ENCODE assay signal across 17 mouse cellular contexts in the genomic region with DNA sequence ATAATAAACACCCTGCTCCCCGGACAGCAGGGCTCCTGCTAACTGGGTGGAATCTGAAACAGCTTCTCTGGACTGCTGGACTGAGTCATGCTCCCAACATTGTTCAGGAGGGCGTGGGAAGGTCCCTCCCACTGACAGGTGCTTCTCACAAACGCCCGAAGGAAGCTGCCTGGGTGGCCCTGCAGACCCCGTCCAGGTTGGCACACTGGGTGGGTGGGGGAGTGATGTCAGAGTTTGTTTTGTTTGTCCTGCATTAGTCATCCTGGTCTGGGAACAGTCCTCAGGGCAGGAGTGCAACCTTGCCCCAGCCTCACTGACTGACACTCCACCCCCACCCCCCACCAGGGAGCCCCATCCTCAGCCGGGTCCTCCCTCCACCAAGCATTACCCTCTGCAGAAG.
DNase-seq lines count a peak whose midpoint lies in the region; ATAC-seq lines count a peak whose summit lies in the region.
"Had no signal": no experiment of that assay in that cellular context is flagged by ENCODE, and none has a peak within 500 bp of the region (broad histone marks: within the 10 kb centered on the region; RNA-seq: fewer than 3 reads in every experiment).

No protein-coding gene starts in this region.

- H3K27ac ChIP-seq in heart, embryonic 15.5 days: no peak overlapping the region
- H3K27ac ChIP-seq in stomach, embryonic 16.5 days (ENCODE audit: low read length): peak overlapping the region; percentile 67
- H3K27ac ChIP-seq: embryonic facial prominence, embryonic 12.5 days; forebrain, embryonic 10.5 days; gastrocnemius, adult 2 months; liver, embryonic 13.5 days; macrophage; neural tube, embryonic 12.5 days had no signal

- H3K4me1 ChIP-seq in heart, embryonic 15.5 days (replicated peaks): peaks cover 34% of the 10 kb centered on the region
- H3K4me1 ChIP-seq in stomach, embryonic 16.5 days (ENCODE audit: control insufficient read depth, insufficient read depth, low read length): peaks cover 8% of the 10 kb centered on the region; the same call in 1 of the 2 replicates
- H3K4me1 ChIP-seq: embryonic facial prominence, embryonic 12.5 days; forebrain, embryonic 10.5 days; neural tube, embryonic 12.5 days had no signal

- H3K4me2 ChIP-seq in heart, embryonic 15.5 days: no peak overlapping the region
- no peak overlapping the region for H3K4me2 ChIP-seq in stomach, embryonic 16.5 days (ENCODE audit: low read depth, low read length)
- H3K4me2 ChIP-seq: embryonic facial prominence, embryonic 12.5 days; liver, embryonic 13.5 days; neural tube, embryonic 12.5 days had no signal

- no peak for DNase-seq in heart, adult 9 months (ENCODE audit: low spot score in 2 of 2)
- DNase-seq in right cerebral cortex, adult 2 months (ENCODE audit: low spot score in 2 of 2): peak; percentile 37 to 51
- DNase-seq in right cerebral cortex, postnatal 14 days: no peak
- DNase-seq in R1 (ENCODE audit: low read depth, low spot score): peak; percentile 47
- DNase-seq in ovary, adult 18-20 months (ENCODE audit: low spot score): no peak
- DNase-seq: cerebellum, postnatal 10 days; gastrocnemius, adult 2 months; liver, embryonic 13.5 days; midbrain, embryonic 14.5 days; thymus, postnatal 25 days had no signal

- H3K9me3 ChIP-seq in heart, embryonic 15.5 days (replicated peaks): no peaks in the 10 kb centered on the region
- H3K9me3 ChIP-seq in stomach, embryonic 16.5 days (replicated peaks; ENCODE audit: control insufficient read depth, low read length): no peaks in the 10 kb centered on the region
- H3K9me3 ChIP-seq: embryonic facial prominence, embryonic 12.5 days; forebrain, embryonic 10.5 days; liver, embryonic 13.5 days; neural tube, embryonic 12.5 days had no signal

- WGBS in heart, embryonic 15.5 days: 33% methylated on average over 6 of the region's 6 CpGs
- WGBS in stomach, embryonic 16.5 days: 27% methylated on average over 6 of the region's 6 CpGs

- 0 out of 2 replicates have a peak, but pooled peaks have one; percentile 32 for ATAC-seq in heart, embryonic 15.5 days (replicated peaks; ENCODE audit: insufficient number of reproducible peaks, insufficient read depth, low FRiP score, low read depth)
- peak; percentile 52; the same call in 1 of the 2 replicates for ATAC-seq in stomach, embryonic 16.5 days (ENCODE audit: insufficient read depth, low FRiP score)
- no peak for ATAC-seq in CD4-positive, CD25-positive, alpha-beta regulatory T cell, adult 4 months

- H3K36me3 ChIP-seq in heart, embryonic 15.5 days: no peaks in the 10 kb centered on the region
- no peaks in the 10 kb centered on the region for H3K36me3 ChIP-seq in stomach, embryonic 16.5 days (ENCODE audit: control insufficient read depth, insufficient read depth, low read length)
- H3K36me3 ChIP-seq: embryonic facial prominence, embryonic 12.5 days; forebrain, embryonic 10.5 days; liver, embryonic 13.5 days; neural tube, embryonic 12.5 days had no signal

- no peaks in the 10 kb centered on the region for H3K27me3 ChIP-seq in heart, embryonic 15.5 days
- no peaks in the 10 kb centered on the region for H3K27me3 ChIP-seq in stomach, embryonic 16.5 days (ENCODE audit: control insufficient read depth, insufficient read depth, low read length)
- H3K27me3 ChIP-seq: embryonic facial prominence, embryonic 12.5 days; liver, embryonic 13.5 days; neural tube, embryonic 12.5 days had no signal

- H3K9ac ChIP-seq in heart, embryonic 15.5 days: no peak overlapping the region
- no peak overlapping the region for H3K9ac ChIP-seq in stomach, embryonic 16.5 days (ENCODE audit: low read length)
- H3K9ac ChIP-seq: embryonic facial prominence, embryonic 12.5 days; liver, embryonic 13.5 days; neural tube, embryonic 12.5 days had no signal

- no peak overlapping the region for H3K4me3 ChIP-seq in heart, embryonic 15.5 days
- no peak overlapping the region for H3K4me3 ChIP-seq in stomach, embryonic 16.5 days (replicated peaks; ENCODE audit: low read length)
- H3K4me3 ChIP-seq: embryonic facial prominence, embryonic 12.5 days; forebrain, embryonic 10.5 days; gastrocnemius, adult 2 months; liver, embryonic 13.5 days; neural tube, embryonic 12.5 days had no signal

Comparison
In these comparisons a context has a peak if more than half of its experiments do, and no peak if none do; other contexts are left out.
1. DNase-seq: peak in right cerebral cortex, adult 2 months (2 of 2) and R1 (single experiment); none in heart, adult 9 months (0 of 2), right cerebral cortex, postnatal 14 days (single experiment) and ovary, adult 18-20 months (single experiment).